Comparison of ENCODE assay signal across 10 mouse cellular contexts in the genomic region with DNA sequence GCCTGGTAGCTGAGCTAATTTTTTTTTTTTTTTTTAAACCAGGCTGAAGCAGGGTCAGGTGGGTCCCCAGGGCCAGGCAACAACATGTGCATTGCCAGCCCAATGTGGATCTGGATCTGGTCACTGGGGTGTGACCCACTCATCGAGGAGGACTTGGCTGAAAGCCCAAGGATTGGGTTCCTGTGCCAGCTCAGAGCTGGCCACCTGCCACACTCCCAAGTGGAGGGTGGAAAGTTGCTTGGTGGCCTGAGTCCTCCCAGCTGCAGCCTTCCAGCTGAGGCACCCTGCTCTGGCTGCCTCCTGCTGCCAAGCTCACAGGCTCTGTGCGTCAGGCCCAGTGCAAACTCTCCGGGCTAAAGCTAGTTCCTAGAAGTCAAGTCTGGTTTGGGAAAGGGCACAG. TPM values are rescaled to one million over a fixed set of nuclear protein-coding genes. Genes with fewer than 3 reads are reported as not detected.
DNase-seq lines count a peak whose midpoint lies in the region; ATAC-seq and TF ChIP-seq lines count a peak whose summit lies in the region.
"Had no signal": no experiment of that assay in that cellular context is flagged by ENCODE, and none has a peak within 500 bp of the region (broad histone marks: within the 10 kb centered on the region; RNA-seq: fewer than 3 reads in every experiment).

No protein-coding gene starts in this region.

- ATAC-seq in lung, embryonic 14.5 days (ENCODE audit: insufficient read depth) = peak; percentile 20; the same call in 1 of the 2 replicates

- H3K27ac ChIP-seq in lung, embryonic 14.5 days (ENCODE audit: low read depth) = no peak overlapping the region

- no peaks in the 10 kb centered on the region for H3K9me3 ChIP-seq in lung, embryonic 14.5 days (ENCODE audit: low read depth, low read length)
- H3K9me3 ChIP-seq: megakaryocyte, embryonic 14.5 days had no signal

- intact Hi-C loops in heart, postnatal 10 days (cut with DNase I) = loop anchor here (5.0 kb wide), 1 partner anchor 219 kb away; the partner anchor contains the start of gene Hmgxb4

- peaks cover 39% of the 10 kb centered on the region for H3K27me3 ChIP-seq in lung, embryonic 14.5 days (ENCODE audit: insufficient read depth, low read length)

- no peak for TF ChIP-seq CTCF in lung, embryonic 14.5 days (IDR thresholded peaks at IDR 0.05; ENCODE audit: low read depth)

- H3K9ac ChIP-seq in lung, embryonic 14.5 days = no peak overlapping the region

- 48% methylated on average over 3 of the region's 3 CpGs for WGBS in lung, embryonic 14.5 days

- peak; percentile 19 for DNase-seq in Muller cell, postnatal 12 days (ENCODE audit: inconsistent ontology term)
- peak; percentile 61 to 83 for DNase-seq in adrenal gland, adult 18-20 months (ENCODE audit: low spot score in 2 of 2)
- DNase-seq in heart, postnatal 10 days = peak; percentile 47 to 68
- DNase-seq in lung, embryonic 14.5 days = peak; percentile 73
- DNase-seq in embryo, embryonic 11 days = no peak
- no peak for DNase-seq in layer of hippocampus, adult 8-10 months (ENCODE audit: low spot score in 2 of 2)
- DNase-seq in embryo, embryonic 10.5 days (ENCODE audit: low spot score) = no peak
- DNase-seq in thymus, adult 18-20 months = no peak
- DNase-seq: right cerebral cortex, postnatal 14 days had no signal

- H3K36me3 ChIP-seq in lung, embryonic 14.5 days (ENCODE audit: insufficient read depth) = no peaks in the 10 kb centered on the region

- peaks cover 3% of the 10 kb centered on the region; the same call in 1 of the 2 replicates for H3K4me1 ChIP-seq in lung, embryonic 14.5 days (ENCODE audit: insufficient read depth)

- no peak overlapping the region for H3K4me2 ChIP-seq in lung, embryonic 14.5 days

- no peak overlapping the region for H3K4me3 ChIP-seq in lung, embryonic 14.5 days (ENCODE audit: low read depth, low read length)
- H3K4me3 ChIP-seq: megakaryocyte, embryonic 14.5 days had no signal

RNA-seq across cellular contexts. Expression of gene Rasd2, which starts 2.3 kb away (rescaled TPM):
- 1 to 10 TPM; 1.9 to 3.6 TPM for total RNA-seq in adrenal gland, adult 18-20 months (2021)
- total RNA-seq in heart, postnatal 10 days (2021) = 1 to 10 TPM; 2.4 to 3.5 TPM
- polyA plus RNA-seq in lung, embryonic 14.5 days (2014; fragmentation: Nextera tagmentation; extraction: Ambion mirVana) = 0.78 and 1.2 TPM in 2 replicates
- 10 to 100 TPM; 52.3 to 75.1 (median 64.2) TPM for total RNA-seq in layer of hippocampus, adult 8-10 months (2022)

Comparison
In these comparisons a context has a peak if more than half of its experiments do, and no peak if none do; other contexts are left out.
1. DNase-seq: peak in Muller cell, postnatal 12 days (single experiment), adrenal gland, adult 18-20 months (2 of 2), heart, postnatal 10 days (2 of 2) and lung, embryonic 14.5 days (single experiment); none in embryo, embryonic 11 days (single experiment), layer of hippocampus, adult 8-10 months (0 of 2), embryo, embryonic 10.5 days (single experiment) and thymus, adult 18-20 months (0 of 2).
2. RNA of gene Rasd2, which starts 2.3 kb away (total RNA-seq): 52.3 to 75.1 TPM in layer of hippocampus, adult 8-10 months; 1.9 to 3.6 TPM in adrenal gland, adult 18-20 months and 2.4 to 3.5 TPM in heart, postnatal 10 days; every median in the first group is over 10 times any median in the second.